Mouse (Mus musculus): ENCODE measurements around the gene Ptprs. TPM values are rescaled to one million over a fixed set of nuclear protein-coding genes. Genes with fewer than 3 reads are reported as not detected.

Ptprs gene
- polyA plus RNA-seq, 1 experiment from 2014 or later = 58.1 TPM

DNA sequence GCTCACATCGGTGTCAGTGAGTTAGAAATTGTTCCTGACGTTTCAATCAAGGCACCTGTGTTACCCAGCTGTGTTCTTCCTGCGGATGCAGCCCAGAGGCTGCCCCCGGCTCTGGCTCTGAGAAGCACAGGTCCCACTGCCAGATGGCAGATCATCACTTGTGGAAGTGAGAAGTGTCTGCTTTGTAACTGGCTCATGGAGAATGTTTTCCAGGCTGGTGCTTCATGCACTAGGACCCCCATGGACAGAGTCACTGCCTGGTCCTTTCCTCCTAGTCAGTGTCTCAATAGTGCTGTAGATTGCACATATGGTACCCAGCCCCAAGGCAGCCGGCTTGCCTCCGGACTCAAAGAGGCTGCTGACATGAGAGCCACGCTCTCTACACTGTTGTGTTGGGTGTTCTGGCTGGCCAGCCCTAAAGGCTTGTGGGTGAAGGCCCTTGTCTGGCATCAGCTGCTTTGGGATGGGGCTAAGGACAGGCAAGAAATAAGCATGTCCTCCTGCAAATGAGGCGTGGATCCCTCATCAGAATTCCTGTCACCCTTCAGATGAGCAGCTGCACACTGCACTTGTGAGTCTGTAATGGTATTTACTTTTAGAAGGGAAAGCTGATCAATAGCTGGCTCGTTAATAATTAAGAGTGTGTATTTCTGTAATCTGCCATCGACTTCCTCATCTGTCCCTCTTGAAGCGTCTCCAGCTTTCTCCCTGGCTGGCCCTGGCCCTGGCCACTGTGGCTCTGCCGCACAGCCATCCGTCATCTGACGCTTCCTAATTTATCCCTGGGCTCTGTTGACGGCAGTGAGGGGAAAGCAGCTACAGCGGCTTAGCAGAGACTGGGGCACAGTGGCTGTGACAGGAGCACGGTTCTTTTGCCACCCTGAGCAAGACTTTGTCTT is 102.9 kb downstream of the Ptprs start:
- H3K9me3 ChIP-seq (replicated peaks; ENCODE audit: control insufficient read depth, low read length) = no peaks in the 10 kb centered on the region
- H3K4me1 ChIP-seq (ENCODE audit: control insufficient read depth, insufficient read depth, low read length) = peaks cover 12% of the 10 kb centered on the region; the same call in 1 of the 2 replicates
- no peak overlapping the region for H3K4me2 ChIP-seq
- H3K4me3 ChIP-seq (ENCODE audit: low read depth, low read length) = no peak overlapping the region
- 65% methylated on average over 17 of the region's 17 CpGs for WGBS (ENCODE audit: insufficient replicate concordance)
- no peak overlapping the region for H3K27ac ChIP-seq (ENCODE audit: low read depth, low read length)
- H3K36me3 ChIP-seq (ENCODE audit: control insufficient read depth, insufficient read depth, low read length) = peaks cover 14% of the 10 kb centered on the region
- H3K27me3 ChIP-seq (ENCODE audit: control insufficient read depth, insufficient read depth, low read length) = no peaks in the 10 kb centered on the region
- no peak for ATAC-seq (replicated peaks; ENCODE audit: insufficient number of reproducible peaks, low FRiP score, low TSS enrichment)
- 0 out of 2 replicates have a peak overlapping the region, but pooled peaks have one; percentile 12 for H3K9ac ChIP-seq (ENCODE audit: low read depth, low read length)

DNA sequence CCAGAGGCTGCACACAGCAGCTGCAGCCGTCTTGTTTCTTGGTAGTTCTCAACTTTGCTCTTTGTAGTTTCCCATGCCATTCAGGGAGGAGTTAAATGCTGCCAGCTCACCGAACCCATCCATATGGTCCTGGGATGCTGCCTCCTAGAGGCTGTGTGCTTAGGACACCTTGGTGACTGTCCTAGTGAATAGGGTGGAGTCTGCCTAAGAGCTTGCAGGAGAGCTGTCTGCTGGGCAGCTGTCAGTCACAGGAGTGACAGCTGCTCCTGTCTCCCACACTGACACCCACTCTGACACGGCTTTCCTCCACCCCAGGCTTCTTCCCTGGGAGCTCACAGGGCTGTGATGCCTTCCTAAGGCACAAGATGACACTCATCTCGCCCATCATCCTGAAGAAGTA is 104.2 kb downstream of the Ptprs start:
- Histone ChIP-seq H3K4me2 (no peak overlapping the region), H3K36me3 (ENCODE audit: control insufficient read depth, insufficient read depth, low read length) (peaks cover 8% of the 10 kb centered on the region), H3K27me3 (ENCODE audit: control insufficient read depth, insufficient read depth, low read length) (no peaks in the 10 kb centered on the region), H3K9ac (ENCODE audit: low read depth, low read length) (no peak overlapping the region), H3K4me1 (ENCODE audit: control insufficient read depth, insufficient read depth, low read length) (peaks cover 12% of the 10 kb centered on the region; the same call in 1 of the 2 replicates), H3K27ac (ENCODE audit: low read depth, low read length) (no peak overlapping the region), H3K4me3 (ENCODE audit: low read depth, low read length) (no peak overlapping the region), H3K9me3 (replicated peaks; ENCODE audit: control insufficient read depth, low read length) (no peaks in the 10 kb centered on the region)
- no peak for ATAC-seq (replicated peaks; ENCODE audit: insufficient number of reproducible peaks, low FRiP score, low TSS enrichment)
- 59% methylated on average over 4 of the region's 4 CpGs for WGBS (ENCODE audit: insufficient replicate concordance)

DNA sequence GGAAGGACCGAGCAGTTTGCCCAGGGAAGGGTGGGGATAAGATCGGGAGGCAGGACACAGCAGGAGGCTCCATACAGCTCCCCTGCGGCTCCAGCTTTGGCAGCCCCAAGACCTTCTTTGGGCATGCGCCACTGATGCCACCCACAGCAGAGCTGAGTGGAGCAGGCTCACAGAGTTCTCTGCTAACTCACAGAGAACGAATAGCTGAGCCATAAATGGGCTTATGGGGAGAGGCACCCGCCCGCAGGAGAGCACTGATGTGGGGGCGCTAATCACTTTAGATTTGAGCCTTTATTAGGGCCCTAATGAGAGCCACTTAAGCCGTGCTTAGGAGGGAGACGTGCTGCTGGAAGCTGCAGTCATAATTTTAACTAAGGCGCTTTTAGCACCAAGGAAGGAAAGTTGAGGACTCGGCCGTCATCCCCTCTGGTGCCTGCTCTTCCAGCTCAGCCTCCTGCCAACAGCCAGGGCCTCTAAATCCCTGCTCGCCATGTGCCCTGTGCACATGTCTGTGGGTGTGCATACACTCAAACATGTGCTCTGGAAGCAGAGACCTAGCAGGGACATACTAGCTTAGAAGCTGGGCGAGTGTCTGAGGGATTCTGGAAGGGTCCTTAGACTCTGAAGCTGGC is 105.1 kb downstream of the Ptprs start:
- no peak overlapping the region for H3K4me3 ChIP-seq (ENCODE audit: low read depth, low read length)
- no peaks in the 10 kb centered on the region for H3K9me3 ChIP-seq (replicated peaks; ENCODE audit: control insufficient read depth, low read length)
- H3K27ac ChIP-seq (ENCODE audit: low read depth, low read length) = no peak overlapping the region
- no peak overlapping the region for H3K9ac ChIP-seq (ENCODE audit: low read depth, low read length)
- H3K4me2 ChIP-seq = no peak overlapping the region
- peaks cover 19% of the 10 kb centered on the region for H3K4me1 ChIP-seq (ENCODE audit: control insufficient read depth, insufficient read depth, low read length)
- H3K27me3 ChIP-seq (ENCODE audit: control insufficient read depth, insufficient read depth, low read length) = no peaks in the 10 kb centered on the region
- WGBS (ENCODE audit: insufficient replicate concordance) = 87% methylated on average over 15 of the region's 15 CpGs
- ATAC-seq (replicated peaks; ENCODE audit: insufficient number of reproducible peaks, low FRiP score, low TSS enrichment) = no peak
- H3K36me3 ChIP-seq (ENCODE audit: control insufficient read depth, insufficient read depth, low read length) = peaks cover 8% of the 10 kb centered on the region; the same call in 1 of the 2 replicates

- H3K9ac ChIP-seq (ENCODE audit: low read depth, low read length) = 0 out of 2 replicates have a peak overlapping the region, but pooled peaks have one; percentile 17
- H3K36me3 ChIP-seq (ENCODE audit: control insufficient read depth, insufficient read depth, low read length) = peaks cover 8% of the 10 kb centered on the region; the same call in 1 of the 2 replicates
- 82% methylated on average over 3 of the region's 3 CpGs for WGBS (ENCODE audit: insufficient replicate concordance)
Observed at GRCm38 (mm10) chr17:56370090-56370489, 106.2 kb downstream of the Ptprs start.

DNA sequence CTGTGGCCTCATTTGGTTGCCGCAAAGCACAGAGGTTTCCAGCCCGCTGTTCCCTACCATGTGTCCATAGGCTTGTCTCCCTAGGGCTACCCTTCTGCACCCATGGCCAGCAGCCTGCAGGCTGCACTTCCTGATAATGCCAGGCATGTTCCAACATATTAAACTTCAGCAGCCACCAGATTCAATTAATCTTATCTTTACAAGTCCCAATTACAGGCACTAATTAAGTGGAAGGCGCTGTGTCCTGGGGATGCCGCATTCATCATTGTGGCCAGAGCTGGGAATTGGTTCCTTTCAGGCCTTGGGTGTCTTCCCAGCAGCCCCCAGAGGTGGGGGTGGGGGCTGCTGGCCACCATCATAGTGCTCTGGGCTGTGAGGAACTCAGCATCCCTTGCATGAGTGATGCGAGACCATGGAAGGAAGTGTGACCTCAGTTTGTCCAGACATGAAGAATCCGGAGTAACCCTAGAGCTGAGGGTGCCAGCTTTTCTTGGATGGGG is 107.9 kb downstream of the Ptprs start:
- WGBS (ENCODE audit: insufficient replicate concordance) = 89% methylated on average over 6 of the region's 6 CpGs
- Histone ChIP-seq H3K4me1 (ENCODE audit: control insufficient read depth, insufficient read depth, low read length) (peaks cover 23% of the 10 kb centered on the region), H3K4me2 (no peak overlapping the region), H3K36me3 (ENCODE audit: control insufficient read depth, insufficient read depth, low read length) (0 out of 2 replicates have a peak, but pooled peaks cover 6% of the 10 kb centered on the region), H3K27ac (ENCODE audit: low read depth, low read length) (no peak overlapping the region), H3K4me3 (ENCODE audit: low read depth, low read length) (no peak overlapping the region), H3K27me3 (ENCODE audit: control insufficient read depth, insufficient read depth, low read length) (no peaks in the 10 kb centered on the region), H3K9ac (ENCODE audit: low read depth, low read length) (no peak overlapping the region), H3K9me3 (replicated peaks; ENCODE audit: control insufficient read depth, low read length) (no peaks in the 10 kb centered on the region)
- ATAC-seq (replicated peaks; ENCODE audit: insufficient number of reproducible peaks, low FRiP score, low TSS enrichment) = no peak

More at GRCm38 (mm10) chr17:56370090-56370489, 106.2 kb downstream of the Ptprs start:
- Histone ChIP-seq H3K9me3 (replicated peaks; ENCODE audit: control insufficient read depth, low read length) (no peaks in the 10 kb centered on the region), H3K4me2 (no peak overlapping the region), H3K4me3 (ENCODE audit: low read depth, low read length) (no peak overlapping the region), H3K27ac (ENCODE audit: low read depth, low read length) (no peak overlapping the region), H3K27me3 (ENCODE audit: control insufficient read depth, insufficient read depth, low read length) (no peaks in the 10 kb centered on the region), H3K4me1 (ENCODE audit: control insufficient read depth, insufficient read depth, low read length) (peaks cover 29% of the 10 kb centered on the region)
- ATAC-seq (replicated peaks; ENCODE audit: insufficient number of reproducible peaks, low FRiP score, low TSS enrichment) = no peak

GRCm38 (mm10) chr17:56365791-56366673 is 110.3 kb downstream of the Ptprs start:
- H3K36me3 ChIP-seq (ENCODE audit: control insufficient read depth, insufficient read depth, low read length) = 0 out of 2 replicates have a peak, but pooled peaks cover 3% of the 10 kb centered on the region
- 48% methylated on average over 7 of the region's 7 CpGs for WGBS (ENCODE audit: insufficient replicate concordance)
- H3K27ac ChIP-seq (ENCODE audit: low read depth, low read length) = 0 out of 2 replicates have a peak overlapping the region, but pooled peaks have one; percentile 15

More at GRCm38 (mm10) chr17:56365791-56366673, 110.3 kb downstream of the Ptprs start:
- Histone ChIP-seq H3K27me3 (ENCODE audit: control insufficient read depth, insufficient read depth, low read length) (no peaks in the 10 kb centered on the region), H3K9me3 (replicated peaks; ENCODE audit: control insufficient read depth, low read length) (no peaks in the 10 kb centered on the region), H3K4me3 (ENCODE audit: low read depth, low read length) (no peak overlapping the region), H3K4me1 (ENCODE audit: control insufficient read depth, insufficient read depth, low read length) (peaks cover 19% of the 10 kb centered on the region), H3K4me2 (no peak overlapping the region), H3K9ac (ENCODE audit: low read depth, low read length) (no peak overlapping the region)
- no peak for ATAC-seq (replicated peaks; ENCODE audit: insufficient number of reproducible peaks, low FRiP score, low TSS enrichment)

Data from heart, embryonic 11.5 days (tissue).